Mouse (Mus musculus) mouse embryonic stem cell (cell line): ENCODE data around the gene Nxn.

ENCODE experiments used
- in situ Hi-C, 2 experiments: fragments of 300-500 bp; cut with MboI; formaldehyde crosslinking; loops; 1 replicate in 1 of 2; 3 replicates in 1 of 2; pipeline ENCODE4 v1.14.3; 2019 to 2020; ENCODE audit warnings: low sequenced_read_pairs in 2 of 2, low pct_unique_long_range_greater_than_20kb in 1 of 2, mixed read lengths in 1 of 2; ENCODE audit not compliant: unreplicated experiment in 1 of 2

The Nxn gene

GRCm38 (mm10) chr11:76349833-76350232, 49.1 kb downstream of the Nxn start:
- in situ Hi-C loops = loop anchor here in 1 of 2 experiments (5.0 kb wide), 1 partner anchor 42 kb away; no protein-coding TSS in a partner anchor

- in situ Hi-C loops = loop anchor here in 1 of 2 experiments (5.0 kb wide), 1 partner anchor 45 kb away; no protein-coding TSS in a partner anchor
Measured at GRCm38 (mm10) chr11:76347589-76347988, 51.4 kb downstream of the Nxn start.

GRCm38 (mm10) chr11:76343031-76343430, 55.9 kb downstream of the Nxn start:
- in situ Hi-C loops = no loop called here

GRCm38 (mm10) chr11:76341884-76342645, 56.9 kb downstream of the Nxn start:
- in situ Hi-C loops = no loop called here

- in situ Hi-C loops = no loop called here
Measured at GRCm38 (mm10) chr11:76341163-76341562, 57.8 kb downstream of the Nxn start.

GRCm38 (mm10) chr11:76339830-76340229, 59.1 kb downstream of the Nxn start:
- in situ Hi-C loops = no loop called here

GRCm38 (mm10) chr11:76339141-76339540, 59.8 kb downstream of the Nxn start:
- in situ Hi-C loops = no loop called here

- in situ Hi-C loops = no loop called here
Measured at GRCm38 (mm10) chr11:76338656-76339055, 60.3 kb downstream of the Nxn start.

GRCm38 (mm10) chr11:76337764-76338163, 61.2 kb downstream of the Nxn start:
- in situ Hi-C loops = no loop called here

GRCm38 (mm10) chr11:76337236-76337635, 61.7 kb downstream of the Nxn start:
- in situ Hi-C loops = no loop called here

GRCm38 (mm10) chr11:76336224-76336623, 62.7 kb downstream of the Nxn start:
- in situ Hi-C loops = no loop called here

- in situ Hi-C loops = no loop called here
Measured at GRCm38 (mm10) chr11:76334966-76335365, 64.0 kb downstream of the Nxn start.

GRCm38 (mm10) chr11:76332240-76332639, 66.7 kb downstream of the Nxn start:
- in situ Hi-C loops = no loop called here

GRCm38 (mm10) chr11:76328522-76329290, 70.2 kb downstream of the Nxn start:
- in situ Hi-C loops = no loop called here

- in situ Hi-C loops = no loop called here
Measured at GRCm38 (mm10) chr11:76328084-76328483, 70.9 kb downstream of the Nxn start.

- in situ Hi-C loops = no loop called here
Measured at GRCm38 (mm10) chr11:76326672-76327071, 72.3 kb downstream of the Nxn start.

- in situ Hi-C loops = no loop called here
Measured at GRCm38 (mm10) chr11:76326051-76326450, 72.9 kb downstream of the Nxn start.

GRCm38 (mm10) chr11:76324801-76325200, 74.1 kb downstream of the Nxn start:
- in situ Hi-C loops = no loop called here

- in situ Hi-C loops = no loop called here
Measured at GRCm38 (mm10) chr11:76324207-76324606, 74.7 kb downstream of the Nxn start.

- in situ Hi-C loops = no loop called here
Measured at GRCm38 (mm10) chr11:76322939-76323338, 76.0 kb downstream of the Nxn start.
